Mouse (Mus musculus) ES-CJ7 (cell line): ENCODE data around the gene Gap43.
"Not testable (repeated sequence)": the region's sequence is repeated elsewhere in the genome, so short reads cannot be mapped to it uniquely, and the experiment has no call there.

Experiments used
- DNase-seq: peaks from one replicate; pipeline ENCODE4 v3.0.0; 2011; ENCODE audit warnings: low read depth, low spot score

Gene Gap43

GRCm38 (mm10) chr16:42294481-42294880 is 46.0 kb downstream of the Gap43 start:
- DNase-seq = no peak

GRCm38 (mm10) chr16:42294056-42294455 is 46.4 kb downstream of the Gap43 start:
- DNase-seq = no peak

- DNase-seq = no peak
Observed at GRCm38 (mm10) chr16:42291572-42291971, 48.9 kb downstream of the Gap43 start.

GRCm38 (mm10) chr16:42284005-42284404 is 56.4 kb downstream of the Gap43 start:
- no peak for DNase-seq

- DNase-seq = no peak
Observed at GRCm38 (mm10) chr16:42277713-42278112, 62.7 kb downstream of the Gap43 start.

- peak; percentile 44 for DNase-seq
Observed at GRCm38 (mm10) chr16:42277268-42277667, 63.2 kb downstream of the Gap43 start.

GRCm38 (mm10) chr16:42276216-42277141 is 64.0 kb downstream of the Gap43 start:
- peak; percentile 81 for DNase-seq

- peak; percentile 23 for DNase-seq
Observed at GRCm38 (mm10) chr16:42275518-42276215, 64.8 kb downstream of the Gap43 start.

- no peak for DNase-seq
Observed at GRCm38 (mm10) chr16:42271213-42271612, 69.2 kb downstream of the Gap43 start.

GRCm38 (mm10) chr16:42269587-42269967 is 70.9 kb downstream of the Gap43 start:
- no peak for DNase-seq

GRCm38 (mm10) chr16:42268843-42269586 is 71.4 kb downstream of the Gap43 start:
- DNase-seq = peak; percentile 92

GRCm38 (mm10) chr16:42265185-42265584 is 75.3 kb downstream of the Gap43 start:
- DNase-seq = no peak

GRCm38 (mm10) chr16:42262935-42263542 is 77.4 kb downstream of the Gap43 start:
- no peak for DNase-seq

GRCm38 (mm10) chr16:42255693-42256092 is 84.8 kb downstream of the Gap43 start:
- DNase-seq = no peak

GRCm38 (mm10) chr16:42255222-42255621 is 85.2 kb downstream of the Gap43 start:
- DNase-seq = no peak

- DNase-seq = no peak
Observed at GRCm38 (mm10) chr16:42252252-42252651, 88.2 kb downstream of the Gap43 start.

- not testable (repeated sequence) for DNase-seq
Observed at GRCm38 (mm10) chr16:42244121-42244520, 96.3 kb downstream of the Gap43 start.

GRCm38 (mm10) chr16:42231306-42231705 is 109.1 kb downstream of the Gap43 start:
- DNase-seq = peak; percentile 64
